Mouse (Mus musculus) limb, embryonic 15.5 days (tissue): Measurements from ENCODE around the gene Rpl6. TPM values are rescaled to one million over a fixed set of nuclear protein-coding genes. Genes with fewer than 3 reads are reported as not detected.
"Not testable (repeated sequence)": the region's sequence is repeated elsewhere in the genome, so short reads cannot be mapped to it uniquely, and the experiment has no call there.

ENCODE experiments used
- ATAC-seq: fragments of 200-750 bp; cut with Nextera tagmentation; 2 replicates; pipeline ENCODE4 v1.8.0; 2017; ENCODE audit warnings: low read depth, moderate TSS enrichment; ENCODE audit not compliant: insufficient number of reproducible peaks, low FRiP score, low TSS enrichment
- H3K27ac ChIP-seq: fragments of 300-500 bp; sonication (generic); 2 replicates; pipeline ENCODE4 v1.5.1; 2015; ENCODE audit warnings: moderate library complexity, mild to moderate bottlenecking, inconsistent platforms
- H3K27me3 ChIP-seq: fragments of 300-500 bp; sonication (generic); 2 replicates; pipeline ENCODE4 v1.6.1; 2015; ENCODE audit warnings: inconsistent platforms
- H3K36me3 ChIP-seq: fragments of 300-500 bp; sonication (generic); 2 replicates; pipeline ENCODE4 v1.6.1; 2015; ENCODE audit warnings: inconsistent platforms
- H3K4me1 ChIP-seq: fragments of 300-500 bp; sonication (generic); 2 replicates; pipeline ENCODE4 v1.6.1; 2015; ENCODE audit warnings: inconsistent platforms
- H3K4me2 ChIP-seq: fragments of 300-500 bp; sonication (generic); 2 replicates; pipeline ENCODE4 v1.6.1; 2015; ENCODE audit warnings: mild to moderate bottlenecking, inconsistent platforms
- H3K4me3 ChIP-seq: fragments of 300-500 bp; sonication (generic); 2 replicates; pipeline ENCODE4 v1.5.1; 2015; ENCODE audit warnings: mild to moderate bottlenecking, inconsistent platforms
- H3K9ac ChIP-seq: fragments of 300-500 bp; sonication (generic); 2 replicates; pipeline ENCODE4 v1.6.1; 2015; ENCODE audit warnings: inconsistent platforms
- H3K9me3 ChIP-seq: fragments of 300-500 bp; sonication (generic); 2 replicates; pipeline ENCODE4 v1.6.1; 2016; ENCODE audit warnings: inconsistent platforms
- WGBS: fragments of 180-500 bp; shearing (Covaris S2); methylation state at CpG from one replicate; pipeline ENCODE4 v1.1.7; 2015; 5-methylcytosine and 5-hydroxymethylcytosine counted together
- polyA plus RNA-seq: library from polyadenylated mRNA; unstranded; fragments of >200 nt; fragmentation: Nextera tagmentation; extraction: Ambion mirVana; gene quantifications from 2 replicates; pipeline ENCODE4 v1.2.1, GENCODE M21; 2015

Rpl6 gene
- polyA plus RNA-seq, 1 experiment from 2014 or later = 611 TPM

DNA sequence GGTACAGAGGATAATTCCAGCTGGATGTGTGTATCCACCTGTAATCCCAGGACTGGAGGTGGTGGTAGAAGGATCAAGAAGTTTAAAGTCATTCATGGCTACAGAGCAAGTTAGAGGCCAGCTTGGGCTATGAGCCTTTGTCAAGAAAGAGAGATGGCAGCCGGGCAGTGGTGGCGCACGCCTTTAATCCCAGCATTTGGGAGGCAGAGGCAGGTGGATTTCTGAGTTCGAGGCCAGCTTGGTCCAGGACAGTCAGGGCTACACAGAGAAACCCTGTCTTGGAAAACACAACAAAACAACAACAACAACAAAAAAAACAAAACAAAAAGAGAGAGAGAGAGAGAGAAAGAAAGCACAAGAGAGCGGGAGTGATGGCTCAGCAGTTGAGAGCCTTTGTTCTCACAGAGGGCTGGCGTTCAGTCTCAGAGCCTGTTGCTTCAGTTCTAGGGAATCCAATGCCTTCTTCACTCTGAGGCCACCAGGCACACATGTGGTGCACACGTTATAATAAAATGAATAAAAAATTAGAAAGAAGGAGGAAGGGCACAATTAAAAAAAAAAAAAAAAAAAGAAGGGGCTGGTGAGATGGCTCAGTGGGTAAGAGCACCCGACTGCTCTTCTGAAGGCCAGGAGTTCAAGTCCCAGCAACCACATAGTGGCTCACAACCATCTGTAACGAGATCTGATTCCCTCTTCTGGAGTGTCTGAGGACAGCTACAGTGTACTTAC, 12.5 kb downstream of the Rpl6 start:
- ATAC-seq, H3K27me3 ChIP-seq, H3K9me3 ChIP-seq, H3K27ac ChIP-seq, H3K4me3 ChIP-seq, H3K4me1 ChIP-seq, H3K9ac ChIP-seq, H3K4me2 ChIP-seq: not testable (repeated sequence)
- 81% methylated on average over 9 of the region's 9 CpGs for WGBS
- peaks cover 15% of the 10 kb centered on the region for H3K36me3 ChIP-seq

DNA sequence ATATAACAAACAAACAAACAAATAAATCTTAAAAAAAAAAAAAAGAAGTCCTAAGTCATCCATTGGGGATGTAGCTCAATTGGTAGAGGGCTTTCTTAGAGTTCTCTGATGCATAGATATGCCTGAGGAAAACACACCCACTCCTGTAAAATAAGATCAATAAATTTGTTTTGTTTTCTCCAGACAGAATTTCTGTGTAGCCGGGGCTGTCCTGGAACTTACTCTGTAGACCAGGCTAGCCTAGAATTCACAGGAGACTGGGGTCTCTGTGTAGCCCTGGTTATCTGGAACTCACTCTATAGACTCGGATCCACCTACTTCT, 13.0 kb downstream of the Rpl6 start:
- Histone ChIP-seq H3K27ac (no peak overlapping the region), H3K9ac (no peak overlapping the region), H3K9me3 (no peaks in the 10 kb centered on the region), H3K4me1 (peaks cover 9% of the 10 kb centered on the region), H3K4me3 (no peak overlapping the region), H3K27me3 (no peaks in the 10 kb centered on the region), H3K4me2 (no peak overlapping the region), H3K36me3 (peaks cover 10% of the 10 kb centered on the region)
- no peak for ATAC-seq
- 82% methylated on average over 2 of the region's 2 CpGs for WGBS

DNA sequence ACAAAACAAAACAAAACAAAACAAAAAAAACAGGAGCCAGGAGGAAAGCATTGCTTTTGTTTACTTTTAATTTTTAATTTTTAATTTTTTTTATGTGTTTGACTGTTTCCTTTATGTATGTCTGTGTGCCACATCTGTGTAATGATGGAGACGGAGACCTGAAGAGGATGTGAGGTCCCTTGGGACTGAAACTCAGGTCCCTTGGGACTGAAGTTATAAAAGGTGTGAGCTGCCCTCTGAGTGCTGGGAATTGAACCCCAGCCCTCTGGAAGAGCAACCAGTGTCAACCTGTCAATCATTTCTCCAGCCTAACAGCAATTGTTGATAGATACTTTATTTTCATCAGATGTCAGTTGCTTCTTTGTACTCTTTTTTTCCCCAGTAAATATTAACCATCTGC, 14.9 kb downstream of the Rpl6 start:
- Histone ChIP-seq H3K4me3 (no peak overlapping the region), H3K4me1 (peaks cover 9% of the 10 kb centered on the region), H3K4me2 (no peak overlapping the region), H3K27ac (no peak overlapping the region), H3K9me3 (no peaks in the 10 kb centered on the region), H3K27me3 (no peaks in the 10 kb centered on the region), H3K9ac (no peak overlapping the region), H3K36me3 (no peaks in the 10 kb centered on the region)
- WGBS = 83% methylated on average over 1 of the region's 1 CpGs
- no peak for ATAC-seq

DNA sequence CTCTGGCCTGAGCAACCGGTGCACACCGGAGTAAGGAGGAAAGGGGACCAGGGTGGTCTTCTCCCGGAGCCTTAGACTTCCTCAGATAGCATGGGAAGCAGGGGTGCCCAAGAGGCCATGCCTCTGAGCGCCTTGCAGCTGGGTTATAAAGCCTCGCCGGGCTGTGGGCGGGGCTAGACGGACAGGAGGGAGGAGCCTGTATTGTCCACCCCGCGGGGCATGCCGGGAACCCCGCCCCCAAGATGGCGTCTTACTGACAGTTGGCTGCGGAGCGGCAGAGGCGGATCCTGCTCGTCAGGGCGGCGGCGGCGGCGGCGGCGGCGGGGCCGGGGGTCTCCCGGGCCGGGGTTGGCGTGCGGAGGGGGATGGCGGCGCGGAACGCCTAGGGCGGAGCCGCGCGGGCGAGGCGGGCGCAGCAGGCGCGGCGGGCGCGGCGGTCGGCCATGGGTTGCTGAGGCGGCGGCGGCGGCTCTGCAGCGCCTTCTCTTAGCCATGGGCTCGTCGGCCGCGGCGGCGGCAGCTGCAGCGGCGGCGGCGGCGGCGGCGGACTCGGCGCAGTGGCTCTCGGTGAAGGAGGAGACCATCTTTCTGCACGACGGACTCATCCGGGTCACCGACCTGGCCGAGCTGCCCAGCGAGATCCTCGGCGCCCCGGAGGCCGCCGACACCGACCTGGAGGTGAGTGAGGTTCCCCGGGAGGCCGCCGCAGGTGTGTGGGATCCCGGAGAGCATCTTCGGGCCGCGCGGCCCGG, 15.9 kb downstream of the Rpl6 start, which contains the start of gene Hectd4:
Gene Hectd4 (plus strand): TSS at position 240 of the 752 bp plus-strand sequence.
- Histone ChIP-seq H3K27me3 (no peaks in the 10 kb centered on the region), H3K4me1 (peaks cover 9% of the 10 kb centered on the region), H3K4me3 (peak within 1 kb of the TSS; percentile 97), H3K27ac (peak within 1 kb of the TSS; percentile 85), H3K36me3 (no peaks in the 10 kb centered on the region), H3K9ac (peak within 1 kb of the TSS; percentile 83), H3K4me2 (peak within 1 kb of the TSS; percentile 72), H3K9me3 (no peaks in the 10 kb centered on the region)
- under 1% methylated on average over 41 of the region's 90 CpGs for WGBS
- peak; percentile 87 for ATAC-seq

DNA sequence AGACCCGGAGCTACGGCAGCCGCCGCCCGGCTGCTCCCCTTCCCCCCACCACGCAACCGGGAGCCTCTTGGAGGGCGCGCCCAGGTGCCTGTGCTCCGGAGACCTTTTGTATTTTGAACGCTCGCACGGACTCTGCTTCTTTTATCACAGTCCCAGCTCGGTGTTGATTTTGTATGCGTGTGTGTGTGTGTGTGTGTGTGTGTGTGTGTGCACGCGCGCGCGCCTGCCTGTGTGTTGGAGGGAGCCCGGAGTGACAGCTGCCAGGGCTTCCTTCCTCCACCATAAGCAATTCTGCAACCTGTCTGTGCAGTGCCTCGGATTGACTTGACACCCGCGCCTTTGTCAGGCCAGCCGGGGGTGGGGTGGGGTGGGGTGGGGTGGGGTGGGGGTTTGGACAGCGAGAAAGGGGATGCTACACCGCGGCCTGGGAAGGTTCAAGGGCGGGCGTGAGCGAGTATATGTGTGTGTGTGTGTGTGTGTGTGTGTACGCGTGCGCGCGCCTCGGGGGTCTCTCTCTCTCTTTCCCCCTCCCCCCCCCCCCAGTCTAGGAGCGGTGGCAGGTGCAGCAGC, 16.5 kb downstream of the Rpl6 start:
- under 1% methylated on average over 36 of the region's 38 CpGs for WGBS
- no peaks in the 10 kb centered on the region for H3K27me3 ChIP-seq
- peak overlapping the region; percentile 85 for H3K27ac ChIP-seq
- H3K9me3 ChIP-seq = no peaks in the 10 kb centered on the region
- H3K4me1 ChIP-seq = peaks cover 11% of the 10 kb centered on the region
- peak overlapping the region; percentile 72 for H3K4me2 ChIP-seq
- H3K36me3 ChIP-seq = no peaks in the 10 kb centered on the region
- peak overlapping the region; percentile 97 for H3K4me3 ChIP-seq
- peak overlapping the region; percentile 83 for H3K9ac ChIP-seq
- peak; percentile 56 for ATAC-seq

DNA sequence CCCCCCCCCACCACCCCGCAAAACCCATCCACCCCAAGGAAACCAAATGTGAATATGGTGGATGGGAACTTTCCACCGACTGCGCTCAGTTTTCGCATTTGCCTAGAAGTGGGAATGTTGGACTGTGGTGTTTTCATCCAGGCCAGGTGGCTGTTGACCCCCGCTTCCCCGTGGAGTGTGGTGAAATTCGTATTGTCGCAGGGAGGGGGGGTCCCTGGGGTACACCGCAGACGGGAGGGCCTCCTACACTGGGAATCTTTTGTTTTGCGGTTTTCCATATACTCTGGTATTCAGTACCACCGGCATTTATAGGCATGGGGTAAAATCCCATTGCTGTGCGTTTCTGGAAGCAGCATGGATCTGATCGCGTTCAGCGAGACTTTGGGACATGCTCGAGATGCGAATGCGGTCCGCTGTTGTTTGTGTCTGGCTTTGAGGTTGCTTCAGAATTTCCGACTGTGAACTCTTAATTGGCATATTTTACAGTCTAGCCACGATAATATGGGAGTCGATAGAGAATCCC, 17.1 kb downstream of the Rpl6 start:
- ATAC-seq = no peak
- H3K4me1 ChIP-seq = peaks cover 14% of the 10 kb centered on the region
- WGBS = 15% methylated on average over 23 of the region's 23 CpGs

DNA sequence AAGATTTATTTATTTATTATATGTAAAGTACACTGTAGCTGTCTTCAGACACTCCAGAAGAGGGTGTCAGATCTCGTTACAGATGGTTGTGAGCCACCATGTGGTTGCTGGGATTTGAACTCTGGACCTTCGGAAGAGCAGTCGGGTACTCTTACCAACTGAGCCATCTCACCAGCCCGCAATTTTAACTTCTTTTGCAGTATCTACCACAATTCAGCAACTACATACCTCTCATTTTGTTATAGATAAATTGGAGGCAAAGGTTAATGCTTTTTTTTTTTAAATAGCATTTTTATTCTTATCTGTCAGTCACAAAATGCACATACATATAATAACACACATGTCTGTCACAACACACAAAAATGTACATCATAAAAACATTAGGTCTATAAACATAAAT, 19.7 kb downstream of the Rpl6 start:
- not testable (repeated sequence) for H3K9ac ChIP-seq, H3K27ac ChIP-seq, H3K27me3 ChIP-seq, H3K9me3 ChIP-seq, ATAC-seq, H3K4me3 ChIP-seq, H3K4me2 ChIP-seq, H3K36me3 ChIP-seq
- 86% methylated on average over 4 of the region's 4 CpGs for WGBS
- H3K4me1 ChIP-seq = peaks cover 14% of the 10 kb centered on the region

More for the DNA sequence above, 17.1 kb downstream of the Rpl6 start:
- Histone ChIP-seq H3K4me2 (peak overlapping the region; percentile 72), H3K9ac (peak overlapping the region; percentile 83; the same call in 1 of the 2 replicates), H3K27me3 (no peaks in the 10 kb centered on the region), H3K9me3 (no peaks in the 10 kb centered on the region), H3K36me3 (no peaks in the 10 kb centered on the region), H3K4me3 (peak overlapping the region; percentile 97), H3K27ac (no peak overlapping the region)

DNA sequence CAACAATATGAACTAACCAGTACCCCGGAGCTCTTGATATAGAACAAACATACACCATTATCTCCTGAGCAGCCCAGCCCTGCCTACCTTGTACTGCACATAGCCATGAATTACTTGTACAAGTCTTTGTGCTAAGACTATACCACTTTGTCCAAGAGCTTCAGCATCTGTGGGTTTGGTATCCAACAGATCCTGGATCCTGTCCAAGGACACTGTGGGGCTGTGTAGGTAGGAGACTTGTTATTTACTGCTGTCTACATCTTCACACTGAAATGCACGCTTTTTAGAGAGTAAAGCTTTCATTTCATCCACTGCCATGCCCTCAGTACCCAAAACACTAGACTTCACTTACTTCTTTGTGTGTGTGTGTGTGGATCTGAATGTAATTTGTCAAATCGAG, 20.6 kb downstream of the Rpl6 start:
- Histone ChIP-seq H3K36me3 (no peaks in the 10 kb centered on the region), H3K27me3 (no peaks in the 10 kb centered on the region), H3K4me1 (peaks cover 14% of the 10 kb centered on the region), H3K9ac (no peak overlapping the region), H3K9me3 (no peaks in the 10 kb centered on the region), H3K4me3 (no peak overlapping the region), H3K27ac (no peak overlapping the region), H3K4me2 (no peak overlapping the region)
- ATAC-seq = no peak
- 82% methylated on average over 3 of the region's 3 CpGs for WGBS

DNA sequence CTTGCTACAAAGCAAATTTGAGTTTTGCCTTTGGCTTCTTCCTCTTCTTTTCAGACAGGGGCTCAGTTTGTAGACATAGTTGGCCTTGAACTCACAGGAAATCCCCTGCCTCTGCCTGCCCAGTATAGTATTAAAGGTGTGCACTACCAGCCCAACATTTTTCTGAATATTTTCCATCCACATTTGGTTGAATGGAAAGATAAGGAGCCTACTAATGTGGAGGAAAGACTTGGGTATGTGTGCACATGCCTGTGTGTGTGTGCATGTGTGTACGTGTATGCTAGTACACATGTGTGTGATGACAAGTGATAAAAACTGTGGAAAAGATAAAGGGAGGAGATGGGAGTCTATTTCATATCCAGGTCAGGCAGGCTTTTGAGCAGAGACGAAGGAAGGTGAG, 21.6 kb downstream of the Rpl6 start:
- ATAC-seq = no peak
- no peak overlapping the region for H3K27ac ChIP-seq
- 83% methylated on average over 2 of the region's 2 CpGs for WGBS
- H3K36me3 ChIP-seq = no peaks in the 10 kb centered on the region
- H3K4me1 ChIP-seq = peaks cover 14% of the 10 kb centered on the region
- no peak overlapping the region for H3K4me3 ChIP-seq
- no peaks in the 10 kb centered on the region for H3K27me3 ChIP-seq
- H3K9ac ChIP-seq = no peak overlapping the region
- no peaks in the 10 kb centered on the region for H3K9me3 ChIP-seq
- no peak overlapping the region for H3K4me2 ChIP-seq

DNA sequence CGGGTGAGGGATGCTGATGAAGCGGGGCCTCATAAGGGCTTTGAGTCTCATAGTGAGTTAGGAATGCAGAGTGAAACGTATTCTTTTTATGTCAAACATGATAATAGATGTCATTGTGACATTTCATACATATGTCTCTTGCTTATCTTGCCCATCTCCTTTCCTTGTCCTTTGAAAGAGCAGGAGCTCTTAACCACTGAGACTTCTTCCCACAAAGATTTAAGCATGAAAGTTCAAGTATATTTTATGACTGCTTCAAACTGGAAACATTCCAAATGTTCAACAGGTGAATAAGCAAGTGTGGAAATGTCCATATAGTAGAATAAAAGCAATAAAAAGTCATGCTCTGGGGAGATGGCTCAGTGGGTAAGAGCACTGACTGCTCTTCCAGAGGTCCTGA, 22.1 kb downstream of the Rpl6 start:
- peaks cover 10% of the 10 kb centered on the region; the same call in 1 of the 2 replicates for H3K4me1 ChIP-seq
- H3K27ac ChIP-seq = no peak overlapping the region
- no peak overlapping the region for H3K4me3 ChIP-seq
- H3K4me2 ChIP-seq = no peak overlapping the region
- no peaks in the 10 kb centered on the region for H3K9me3 ChIP-seq
- no peaks in the 10 kb centered on the region for H3K27me3 ChIP-seq
- no peak overlapping the region for H3K9ac ChIP-seq
- ATAC-seq = no peak
- 66% methylated on average over 3 of the region's 3 CpGs for WGBS
- H3K36me3 ChIP-seq = no peaks in the 10 kb centered on the region

DNA sequence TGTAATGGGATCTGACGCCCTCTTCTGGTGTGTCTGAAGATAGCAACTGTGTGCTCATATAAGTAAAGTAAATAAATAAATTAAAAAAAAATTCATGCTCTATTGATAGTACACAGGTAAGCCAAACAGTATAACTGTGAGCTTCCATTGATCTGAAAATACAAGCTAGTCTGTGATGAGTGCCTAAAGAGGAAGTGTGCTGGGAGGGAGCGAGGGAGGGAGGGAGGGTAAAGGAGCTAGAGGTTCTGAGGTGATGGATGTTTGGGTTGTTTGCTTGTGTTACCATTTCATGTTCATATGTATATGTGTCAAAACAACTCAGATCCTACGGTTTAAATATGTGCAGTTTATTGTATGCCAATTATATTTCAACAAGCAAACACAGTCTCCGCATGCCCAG, 22.6 kb downstream of the Rpl6 start:
- H3K4me2 ChIP-seq = no peak overlapping the region
- 83% methylated on average over 4 of the region's 4 CpGs for WGBS
- H3K27ac ChIP-seq = no peak overlapping the region
- H3K9ac ChIP-seq = no peak overlapping the region
- no peak for ATAC-seq
- no peaks in the 10 kb centered on the region for H3K27me3 ChIP-seq
- H3K4me3 ChIP-seq = no peak overlapping the region
- H3K9me3 ChIP-seq = no peaks in the 10 kb centered on the region
- H3K36me3 ChIP-seq = no peaks in the 10 kb centered on the region
- H3K4me1 ChIP-seq = 0 out of 2 replicates have a peak, but pooled peaks cover 6% of the 10 kb centered on the region

DNA sequence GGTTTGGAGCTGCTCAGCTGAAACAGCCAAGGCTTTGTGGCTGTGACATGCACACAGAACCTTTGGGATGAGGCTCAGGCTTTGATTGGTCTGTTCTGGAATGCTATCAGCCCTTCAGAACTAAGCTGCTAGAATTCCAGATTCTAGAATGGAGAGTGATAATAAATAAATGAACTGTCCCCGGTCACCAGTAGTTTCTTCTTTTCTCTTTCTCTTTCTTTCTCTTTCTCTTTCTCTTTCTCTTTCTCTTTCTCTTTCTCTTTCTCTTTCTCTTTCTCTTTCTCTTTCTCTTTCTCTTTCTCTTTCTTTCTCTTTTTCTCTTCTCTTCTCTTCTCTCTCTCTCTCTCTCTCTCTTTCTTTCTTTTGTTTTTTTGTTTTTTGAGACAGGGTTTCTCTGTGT, 23.0 kb downstream of the Rpl6 start:
- not testable (repeated sequence) for H3K4me1 ChIP-seq, H3K27me3 ChIP-seq, H3K9ac ChIP-seq, H3K4me2 ChIP-seq, H3K4me3 ChIP-seq, H3K9me3 ChIP-seq, H3K27ac ChIP-seq, ATAC-seq, H3K36me3 ChIP-seq
- WGBS = 90% methylated on average over 1 of the region's 1 CpGs
